Mouse (Mus musculus) MEL (cell line): ENCODE measurements around the gene Lsamp.

Experiments
- CTCF ChIP-seq, 3 experiments: IDR thresholded peaks in 2 of 3; conservative IDR thresholded peaks in 1 of 3; 2 replicates each; pipeline ENCODE4 v1.5.1; 2011 to 2012; ENCODE audit warnings: low read length in 3 of 3, low read depth in 2 of 3, mild to moderate bottlenecking in 2 of 3, improper control_type of control experiment in 1 of 3, inconsistent platforms in 1 of 3, mixed read lengths in 1 of 3, moderate library complexity in 1 of 3; ENCODE audit not compliant: control insufficient read depth in 1 of 3, insufficient read depth in 1 of 3, poor library complexity in 1 of 3, severe bottlenecking in 1 of 3
- ETS1 ChIP-seq: IDR thresholded peaks from 2 replicates; pipeline ENCODE4 v1.6.1; 2012; ENCODE audit warnings: low read depth, mild to moderate bottlenecking, inconsistent platforms, low read length, improper control_type of control experiment, moderate library complexity
- MAX ChIP-seq: IDR thresholded peaks from 2 replicates; pipeline ENCODE4 v1.6.1; 2011; ENCODE audit warnings: low read length, improper control_type of control experiment
- NRF1 ChIP-seq: IDR thresholded peaks from 2 replicates; pipeline ENCODE4 v1.6.1; 2014; ENCODE audit warnings: low read depth, mild to moderate bottlenecking, inconsistent platforms, low read length, improper control_type of control experiment, moderate library complexity; ENCODE audit not compliant: poor library complexity, insufficient read depth, severe bottlenecking
- POLR2A ChIP-seq, 2 experiments: IDR thresholded peaks; 2 replicates each; pipeline ENCODE4 v1.6.1; 2011 to 2012; ENCODE audit warnings: low read length in 2 of 2, mild to moderate bottlenecking in 2 of 2, control low read depth in 1 of 2, improper control_type of control experiment in 1 of 2, low read depth in 1 of 2, moderate library complexity in 1 of 2; ENCODE audit not compliant: control insufficient read depth in 1 of 2, insufficient read depth in 1 of 2, poor library complexity in 1 of 2
- POLR2AphosphoS5 ChIP-seq: IDR thresholded peaks from 2 replicates; pipeline ENCODE4 v1.6.1; 2012; ENCODE audit warnings: low read depth, borderline replicate concordance, mild to moderate bottlenecking, inconsistent platforms, low read length, moderate library complexity, mixed read lengths
- SIN3A ChIP-seq: IDR thresholded peaks from 2 replicates; pipeline ENCODE4 v1.6.1; 2012; ENCODE audit warnings: low read length, improper control_type of control experiment, inconsistent platforms
- SMC3 ChIP-seq: IDR thresholded peaks from 2 replicates; pipeline ENCODE4 v1.6.1; 2011; ENCODE audit warnings: low read depth, low read length, improper control_type of control experiment
- TCF12 ChIP-seq: IDR thresholded peaks from 2 replicates; pipeline ENCODE4 v1.6.1; 2014; ENCODE audit warnings: low read depth, mild to moderate bottlenecking, inconsistent platforms, low read length, improper control_type of control experiment, moderate library complexity
- USF1 ChIP-seq: IDR thresholded peaks from 2 replicates; pipeline ENCODE4 v1.6.1; 2014; ENCODE audit warnings: low read depth, mild to moderate bottlenecking, inconsistent platforms, low read length, improper control_type of control experiment, moderate library complexity
- ZC3H11A ChIP-seq: IDR thresholded peaks from 2 replicates; pipeline ENCODE4 v1.6.1; 2012; ENCODE audit warnings: low read depth, mild to moderate bottlenecking, inconsistent platforms, low read length, improper control_type of control experiment

DNA sequence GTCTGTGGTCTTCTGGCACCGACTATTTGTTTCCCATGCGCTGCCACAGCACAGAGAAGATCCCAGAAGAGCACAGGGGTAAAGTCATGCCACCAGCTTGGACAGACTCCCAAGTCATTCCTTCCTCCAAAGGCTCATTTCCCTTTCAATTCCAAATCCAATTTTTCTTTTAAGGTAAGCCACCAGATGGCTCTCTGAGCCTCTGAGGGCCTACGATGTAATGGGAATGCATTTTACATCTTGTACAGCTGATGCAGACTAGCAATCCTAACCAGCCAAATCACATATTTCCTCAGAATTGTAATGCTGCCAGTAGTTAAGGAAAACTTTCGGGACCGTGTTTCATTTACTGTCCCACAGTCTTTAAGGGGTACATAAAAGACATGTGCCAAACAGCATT is 1433.2 kb downstream of the Lsamp start:
- TF ChIP-seq USF1 (no peak), CTCF (IDR thresholded peaks at IDR 0.05 in 2 of 3, conservative IDR thresholded peaks at IDR 0.05 in 1 of 3; ENCODE audit: control insufficient read depth in 1 of 3, insufficient read depth in 1 of 3, low read depth in 2 of 3, low read length in 3 of 3, poor library complexity in 1 of 3, severe bottlenecking in 1 of 3) (no peak), TCF12 (no peak), POLR2A (IDR thresholded peaks at IDR 0.05; ENCODE audit: control insufficient read depth in 1 of 2, insufficient read depth in 1 of 2, low read depth in 1 of 2, low read length in 2 of 2, poor library complexity in 1 of 2) (no peak), ETS1 (no peak), ZC3H11A (no peak), SMC3 (no peak), MAX (no peak), NRF1 (no peak), SIN3A (no peak), POLR2AphosphoS5 (no peak)
